Mouse (Mus musculus): ENCODE results near the gene Olfr1014.
A peak's percentile ranks its signal among the peaks of the same experiment; 100 is the strongest.

The Olfr1014 gene

GRCm38 (mm10) chr2:85772413-85772812 is at the start of gene Olfr1014:
Olfr1014 (plus strand) TSS chr2:85772713.
- DNase-seq (ENCODE audit: extremely low read depth, low read depth), result no peak

- DNase-seq (ENCODE audit: extremely low read depth, low read depth), result peak; percentile 27
Measured at GRCm38 (mm10) chr2:85725793-85726192, 46.7 kb upstream of the Olfr1014 start.

GRCm38 (mm10) chr2:85753822-85754221 is 18.7 kb upstream of the Olfr1014 start:
- DNase-seq (ENCODE audit: extremely low read depth, low read depth), result no peak

- DNase-seq (ENCODE audit: extremely low read depth, low read depth), result no peak
Measured at GRCm38 (mm10) chr2:85762666-85763065, 9.8 kb upstream of the Olfr1014 start, which contains the start of gene Olfr1012. Olfr1012 (minus strand) TSS chr2:85762766.

GRCm38 (mm10) chr2:85766798-85767197 is 5.7 kb upstream of the Olfr1014 start, which contains the start of gene Olfr1013:
Olfr1013 (plus strand) TSS chr2:85767098.
- DNase-seq (ENCODE audit: extremely low read depth, low read depth), result no peak

GRCm38 (mm10) chr2:85781717-85782116 is 9.2 kb downstream of the Olfr1014 start, which contains the start of gene Olfr1015:
Olfr1015 (plus strand) TSS chr2:85782017.
- no peak for DNase-seq (ENCODE audit: extremely low read depth, low read depth)

GRCm38 (mm10) chr2:85792331-85792730 is 19.8 kb downstream of the Olfr1014 start:
- DNase-seq (ENCODE audit: extremely low read depth, low read depth), result no peak

- DNase-seq (ENCODE audit: extremely low read depth, low read depth), result no peak
Measured at GRCm38 (mm10) chr2:85802444-85802843, 29.9 kb downstream of the Olfr1014 start, which contains the start of gene Olfr1016. Olfr1016 (minus strand) TSS chr2:85802544.

GRCm38 (mm10) chr2:85804501-85804900 is 32.0 kb downstream of the Olfr1014 start:
- DNase-seq (ENCODE audit: extremely low read depth, low read depth), result no peak

GRCm38 (mm10) chr2:85818179-85818578 is 45.7 kb downstream of the Olfr1014 start, which contains the start of gene Olfr1018:
Olfr1018 (plus strand) TSS chr2:85818479.
- no peak for DNase-seq (ENCODE audit: extremely low read depth, low read depth)

Data from MEL-GATA-1-ER (cell line).